8 mouse cellular contexts compared by ENCODE assay signal in genomic region chr10:75950791-75951210, GRCm38 (mm10). TPM values are rescaled to one million over a fixed set of nuclear protein-coding genes. Genes with fewer than 3 reads are reported as not detected.
A peak's percentile ranks its signal among the peaks of the same experiment; 100 is the strongest.
DNase-seq lines count a peak whose midpoint lies in the region; ATAC-seq and TF ChIP-seq lines count a peak whose summit lies in the region.

No protein-coding gene starts in this region.

- H3K4me1 ChIP-seq in E14TG2a.4 (replicated peaks; ENCODE audit: low read depth, low read length), result peaks cover 53% of the 10 kb centered on the region

- H3K27me3 ChIP-seq in E14TG2a.4 (ENCODE audit: insufficient read depth, low read length), result no peaks in the 10 kb centered on the region

- peaks cover 6% of the 10 kb centered on the region; the same call in 1 of the 2 replicates for H3K9me3 ChIP-seq in E14TG2a.4 (ENCODE audit: low read length)

- H3K36me3 ChIP-seq in E14TG2a.4 (ENCODE audit: insufficient read depth, low read length), result 0 out of 2 replicates have a peak, but pooled peaks cover 7% of the 10 kb centered on the region

- peak overlapping the region; percentile 78 for H3K4me3 ChIP-seq in E14TG2a.4 (replicated peaks; ENCODE audit: low read length)

- peak; percentile 31 to 38 for DNase-seq in cerebellum, postnatal 14 days
- DNase-seq in cerebellum, adult 9-11 months, result no peak
- peak; percentile 30 to 70 for DNase-seq in kidney, postnatal 25 days
- peak; percentile 52 for DNase-seq in neural tube, embryonic 10.5 days (ENCODE audit: extremely low spot score, low spot score)
- DNase-seq in left cerebral cortex, adult 11 months (ENCODE audit: low spot score), result no peak
- DNase-seq in urinary bladder, adult 18-20 months (ENCODE audit: low spot score in 2 of 2), result no peak

- ATAC-seq in erythroid progenitor cell, adult 5-6 weeks (replicated peaks; ENCODE audit: low FRiP score, poor library complexity, severe bottlenecking), result 0 out of 2 replicates have a peak, but pooled peaks have one; percentile 15

- TF ChIP-seq CTCF in E14TG2a.4 (conservative IDR thresholded peaks at IDR 0.05; ENCODE audit: low read length), result no peak

RNA-seq across cellular contexts. Expression of gene Gm5134, which starts 3.5 kb away (rescaled TPM):
- total RNA-seq in erythroid progenitor cell, adult 5-6 weeks (2015; ENCODE audit: low replicate concordance), result not detected in 2 replicates
- not detected in 2 replicates for total RNA-seq in erythroid progenitor cell, adult 5-6 weeks (2017; ENCODE audit: low replicate concordance)

RNA-seq across cellular contexts. Expression of gene Vpreb3, which starts 7.9 kb away (rescaled TPM):
- total RNA-seq in erythroid progenitor cell, adult 5-6 weeks (2015; ENCODE audit: low replicate concordance), result 85.1 and 89.7 TPM in 2 replicates
- 31.5 and 39.7 TPM in 2 replicates for total RNA-seq in erythroid progenitor cell, adult 5-6 weeks (2017; ENCODE audit: low replicate concordance)

RNA-seq across cellular contexts. Expression of gene Gm867, which starts 10.3 kb away (rescaled TPM):
- total RNA-seq in erythroid progenitor cell, adult 5-6 weeks (2015; ENCODE audit: low replicate concordance), result 525 and 583 TPM in 2 replicates
- total RNA-seq in erythroid progenitor cell, adult 5-6 weeks (2017; ENCODE audit: low replicate concordance), result 86.0 and 101 TPM in 2 replicates

RNA-seq across cellular contexts. Expression of gene Mmp11, which starts 14.5 kb away (rescaled TPM):
- total RNA-seq in erythroid progenitor cell, adult 5-6 weeks (2015; ENCODE audit: low replicate concordance), result 0.72 TPM in 1 of 2 replicates, not detected in the other
- 0.68 TPM in 1 of 2 replicates, not detected in the other for total RNA-seq in erythroid progenitor cell, adult 5-6 weeks (2017; ENCODE audit: low replicate concordance)

RNA-seq across cellular contexts. Expression of gene Chchd10, which starts 17.9 kb away (rescaled TPM):
- total RNA-seq in erythroid progenitor cell, adult 5-6 weeks (2015; ENCODE audit: low replicate concordance), result 101 and 127 TPM in 2 replicates
- 40.2 and 60.3 TPM in 2 replicates for total RNA-seq in erythroid progenitor cell, adult 5-6 weeks (2017; ENCODE audit: low replicate concordance)

Comparison
In these comparisons a context has a peak if more than half of its experiments do, and no peak if none do; other contexts are left out.
1. DNase-seq: peak in cerebellum, postnatal 14 days (2 of 2), kidney, postnatal 25 days (2 of 2) and neural tube, embryonic 10.5 days (single experiment); none in cerebellum, adult 9-11 months (single experiment), left cerebral cortex, adult 11 months (single experiment) and urinary bladder, adult 18-20 months (0 of 2).